ENCODE assay signal across 12 mouse cellular contexts in the genomic region with DNA sequence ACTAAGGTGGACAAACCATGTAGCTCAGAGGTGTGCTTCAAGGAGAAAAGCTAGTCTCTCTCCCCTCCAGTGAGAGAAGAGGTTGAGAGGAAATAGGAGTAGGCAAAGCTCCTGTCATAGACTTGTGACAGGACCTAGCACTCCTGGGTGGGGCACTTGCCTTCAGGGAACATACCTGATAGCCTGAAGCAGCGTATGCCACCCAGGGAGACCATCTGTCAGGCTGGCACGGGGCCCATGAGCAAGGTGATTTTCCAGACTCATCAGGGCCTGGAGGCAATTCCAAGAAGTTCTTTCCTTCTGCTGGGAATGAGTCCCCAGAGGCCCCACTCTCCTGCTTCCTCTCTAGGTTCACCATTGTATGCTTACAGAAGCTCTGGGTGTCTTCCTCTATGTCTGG. TPM values are rescaled to one million over a fixed set of nuclear protein-coding genes. Genes with fewer than 3 reads are reported as not detected.
DNase-seq lines count a peak whose midpoint lies in the region; ATAC-seq and TF ChIP-seq lines count a peak whose summit lies in the region.
"Had no signal": no experiment of that assay in that cellular context is flagged by ENCODE, and none has a peak within 500 bp of the region (broad histone marks: within the 10 kb centered on the region; RNA-seq: fewer than 3 reads in every experiment).

No protein-coding gene starts in this region.

- peak; percentile 59; the same call in 1 of the 2 replicates for ATAC-seq in intestine, postnatal 0 days
- ATAC-seq: Patski had no signal

- no peaks in the 10 kb centered on the region for H3K36me3 ChIP-seq in intestine, postnatal 0 days (ENCODE audit: control insufficient read depth, insufficient read depth)
- H3K36me3 ChIP-seq in small intestine, adult 2 months (ENCODE audit: control insufficient read depth, insufficient read depth, low read length): no peaks in the 10 kb centered on the region

- peak; percentile 15 for DNase-seq in kidney, postnatal 10 days
- DNase-seq in kidney, postnatal 36 days: no peak
- peak; percentile 83 for DNase-seq in cerebellum, adult 9-10 months
- no peak for DNase-seq in right cerebral cortex, postnatal 4 days
- no peak for DNase-seq in adrenal gland, postnatal 36 days
- DNase-seq: adrenal gland, postnatal 10 days; heart, postnatal 36 days; kidney, adult 18-20 months; spleen, adult 18-20 months had no signal

- H3K4me2 ChIP-seq in intestine, postnatal 0 days (replicated peaks; ENCODE audit: low read depth): no peak overlapping the region

- H3K27me3 ChIP-seq in intestine, postnatal 0 days (replicated peaks; ENCODE audit: control insufficient read depth, insufficient read depth, low read length): no peaks in the 10 kb centered on the region
- no peaks in the 10 kb centered on the region for H3K27me3 ChIP-seq in small intestine, adult 2 months (ENCODE audit: control insufficient read depth, insufficient read depth, low read length)

- 43% methylated on average over 2 of the region's 2 CpGs for WGBS in intestine, postnatal 0 days
- 28% methylated on average over 2 of the region's 2 CpGs for whole genome bisulfite sequencing in small intestine, adult 2 months

- H3K27ac ChIP-seq in intestine, postnatal 0 days (ENCODE audit: low read depth, low read length): 0 out of 2 replicates have a peak overlapping the region, but pooled peaks have one; percentile 10
- peak overlapping the region; percentile 58 for H3K27ac ChIP-seq in small intestine, adult 2 months (ENCODE audit: insufficient read depth, low read depth, low read length)

- no peak for TF ChIP-seq POLR2A in small intestine, adult 2 months (IDR thresholded peaks at IDR 0.05; ENCODE audit: low read depth, low read length)

- TF ChIP-seq CTCF in intestine, postnatal 0 days (IDR thresholded peaks at IDR 0.05; ENCODE audit: low read depth): no peak
- no peak for TF ChIP-seq CTCF in small intestine, adult 2 months (IDR thresholded peaks at IDR 0.05; ENCODE audit: extremely low read depth, insufficient read length, insufficient replicate concordance, low read depth, low read length)

- H3K9ac ChIP-seq in intestine, postnatal 0 days (ENCODE audit: low read depth, low read length): no peak overlapping the region

- H3K4me1 ChIP-seq in intestine, postnatal 0 days (replicated peaks; ENCODE audit: control insufficient read depth, insufficient read depth, low read length): no peaks in the 10 kb centered on the region
- H3K4me1 ChIP-seq in small intestine, adult 2 months (ENCODE audit: control insufficient read depth, insufficient read depth, insufficient read length, low read length): peaks cover 6% of the 10 kb centered on the region; the same call in 1 of the 2 replicates

- H3K9me3 ChIP-seq in intestine, postnatal 0 days (ENCODE audit: control insufficient read depth): no peaks in the 10 kb centered on the region

- no peak overlapping the region for H3K4me3 ChIP-seq in intestine, postnatal 0 days (ENCODE audit: low read depth, low read length)
- H3K4me3 ChIP-seq in small intestine, adult 2 months (ENCODE audit: low read depth, low read length): no peak overlapping the region

RNA-seq across cellular contexts. Expression of gene Atp2c1, which starts 4.1 kb away (rescaled TPM):
- polyA plus RNA-seq in intestine, postnatal 0 days (2015; fragmentation: Nextera tagmentation; extraction: Ambion mirVana): 22.9 and 26.9 TPM in 2 replicates
- polyA plus RNA-seq in small intestine, adult 2 months (2012; rRNA removed): 22.5 and 34.1 TPM in 2 replicates
- total RNA-seq in adrenal gland, postnatal 36 days (2021): 10 to 100 TPM; 70.5 to 89.1 TPM

Comparison
In these comparisons a context has a peak if more than half of its experiments do, and no peak if none do; other contexts are left out.
1. DNase-seq: peak in kidney, postnatal 10 days (single experiment) and cerebellum, adult 9-10 months (single experiment); none in kidney, postnatal 36 days (0 of 2), right cerebral cortex, postnatal 4 days (single experiment) and adrenal gland, postnatal 36 days (0 of 2).